Mouse (Mus musculus): ENCODE data around the gene Nav2.

Nav2 gene

GRCm38 (mm10) chr7:49280427-49280826, 371.9 kb downstream of the Nav2 start:
- DNase-seq (ENCODE audit: low spot score in 2 of 2), result no peak

- DNase-seq (ENCODE audit: low spot score in 2 of 2), result no peak
Measured at GRCm38 (mm10) chr7:49282446-49282845, 373.9 kb downstream of the Nav2 start.

GRCm38 (mm10) chr7:49283507-49284361, 375.2 kb downstream of the Nav2 start:
- no peak for DNase-seq (ENCODE audit: low spot score in 2 of 2)

GRCm38 (mm10) chr7:49288186-49288585, 379.7 kb downstream of the Nav2 start:
- DNase-seq (ENCODE audit: low spot score in 2 of 2), result no peak

- DNase-seq (ENCODE audit: low spot score in 2 of 2), result no peak
Measured at GRCm38 (mm10) chr7:49290308-49290707, 381.8 kb downstream of the Nav2 start.

GRCm38 (mm10) chr7:49291208-49291892, 382.8 kb downstream of the Nav2 start:
- no peak for DNase-seq (ENCODE audit: low spot score in 2 of 2)

GRCm38 (mm10) chr7:49297148-49297547, 388.6 kb downstream of the Nav2 start:
- DNase-seq (ENCODE audit: low spot score in 2 of 2), result no peak

- DNase-seq (ENCODE audit: low spot score in 2 of 2), result no peak
Measured at GRCm38 (mm10) chr7:49298431-49298839, 389.9 kb downstream of the Nav2 start.

GRCm38 (mm10) chr7:49301487-49301886, 393.0 kb downstream of the Nav2 start:
- DNase-seq (ENCODE audit: low spot score in 2 of 2), result no peak

GRCm38 (mm10) chr7:49303600-49304411, 395.3 kb downstream of the Nav2 start:
- DNase-seq (ENCODE audit: low spot score in 2 of 2), result no peak

- DNase-seq (ENCODE audit: low spot score in 2 of 2), result no peak
Measured at GRCm38 (mm10) chr7:49307717-49308116, 399.2 kb downstream of the Nav2 start.

- no peak for DNase-seq (ENCODE audit: low spot score in 2 of 2)
Measured at GRCm38 (mm10) chr7:49309746-49310145, 401.2 kb downstream of the Nav2 start.

- DNase-seq (ENCODE audit: low spot score in 2 of 2), result no peak
Measured at GRCm38 (mm10) chr7:49313945-49314344, 405.4 kb downstream of the Nav2 start.

- no peak for DNase-seq (ENCODE audit: low spot score in 2 of 2)
Measured at GRCm38 (mm10) chr7:49315033-49315432, 406.5 kb downstream of the Nav2 start.

GRCm38 (mm10) chr7:49316600-49316999, 408.1 kb downstream of the Nav2 start:
- DNase-seq (ENCODE audit: low spot score in 2 of 2), result no peak

- no peak for DNase-seq (ENCODE audit: low spot score in 2 of 2)
Measured at GRCm38 (mm10) chr7:49318183-49318897, 409.8 kb downstream of the Nav2 start.

GRCm38 (mm10) chr7:49318898-49319293, 410.4 kb downstream of the Nav2 start:
- no peak for DNase-seq (ENCODE audit: low spot score in 2 of 2)

GRCm38 (mm10) chr7:49319981-49320380, 411.5 kb downstream of the Nav2 start:
- DNase-seq (ENCODE audit: low spot score in 2 of 2), result no peak

- no peak for DNase-seq (ENCODE audit: low spot score in 2 of 2)
Measured at GRCm38 (mm10) chr7:49321124-49321531, 412.6 kb downstream of the Nav2 start.

GRCm38 (mm10) chr7:49322179-49322578, 413.7 kb downstream of the Nav2 start:
- no peak for DNase-seq (ENCODE audit: low spot score in 2 of 2)

GRCm38 (mm10) chr7:49324575-49324974, 416.1 kb downstream of the Nav2 start:
- no peak for DNase-seq (ENCODE audit: low spot score in 2 of 2)

Measured in right cerebral cortex, postnatal 36 days (tissue).